Mouse (Mus musculus) ES-E14 (cell line): Measurements from ENCODE around the gene Adamts14. TPM values are rescaled to one million over a fixed set of nuclear protein-coding genes. Genes with fewer than 3 reads are reported as not detected.

Experiments
- DNase-seq: peaks from one replicate; pipeline ENCODE4 v3.0.0-alpha.2; 2013; ENCODE audit warnings: low read depth, low spot score
- H3K27ac ChIP-seq: 2 replicates; pipeline ENCODE4 v1.5.1; 2012; ENCODE audit warnings: low read depth, mild to moderate bottlenecking, low read length, moderate library complexity, mixed read lengths; ENCODE audit not compliant: poor library complexity, insufficient read depth, severe bottlenecking
- H3K36me3 ChIP-seq: 2 replicates; pipeline ENCODE4 v1.6.1; 2012; ENCODE audit warnings: mild to moderate bottlenecking, low read length, moderate library complexity, mixed read lengths; ENCODE audit not compliant: control insufficient read depth, poor library complexity, insufficient read depth, severe bottlenecking
- H3K4me1 ChIP-seq, 2 experiments: fragments of 150-350 bp in 1 of 2; sonication (generic) in 1 of 2; 2 replicates each; pipeline ENCODE4 v1.6.1; 2012; ENCODE audit warnings: low read length in 2 of 2, mild to moderate bottlenecking in 1 of 2, mixed read lengths in 1 of 2; ENCODE audit not compliant: control insufficient read depth in 2 of 2, insufficient read depth in 2 of 2, poor library complexity in 1 of 2
- H3K4me3 ChIP-seq, 2 experiments: fragments of 150-350 bp in 1 of 2; sonication (generic) in 1 of 2; 2 replicates each; pipeline ENCODE4 v1.5.1; 2012; ENCODE audit warnings: low read length in 2 of 2, low read depth in 1 of 2, mild to moderate bottlenecking in 1 of 2, mixed read lengths in 1 of 2; ENCODE audit not compliant: insufficient read depth in 1 of 2, poor library complexity in 1 of 2, severe bottlenecking in 1 of 2
- H3K9ac ChIP-seq: 2 replicates; pipeline ENCODE4 v1.6.1; 2012; ENCODE audit warnings: low read depth, mild to moderate bottlenecking, low read length, mixed read lengths; ENCODE audit not compliant: poor library complexity, insufficient read depth, severe bottlenecking
- H3K9me3 ChIP-seq: fragments of 150-350 bp; sonication (generic); 2 replicates; pipeline ENCODE4 v1.6.1; 2012; ENCODE audit warnings: low read depth, mild to moderate bottlenecking, low read length; ENCODE audit not compliant: control insufficient read depth, insufficient read depth
- CHD2 ChIP-seq: IDR thresholded peaks from 2 replicates; pipeline ENCODE4 v1.6.1; 2014; ENCODE audit warnings: mild to moderate bottlenecking, low read depth, low read length, inconsistent platforms
- HCFC1 ChIP-seq: IDR thresholded peaks from 2 replicates; pipeline ENCODE4 v1.6.1; 2012; ENCODE audit warnings: low read length, inconsistent platforms, borderline replicate concordance; ENCODE audit not compliant: insufficient read depth
- MAFK ChIP-seq: IDR thresholded peaks from 2 replicates; pipeline ENCODE4 v1.6.1; 2014; ENCODE audit warnings: mild to moderate bottlenecking, low read depth, low read length, inconsistent platforms; ENCODE audit not compliant: insufficient read depth
- ZC3H11A ChIP-seq: IDR thresholded peaks from 2 replicates; pipeline ENCODE4 v1.6.1; 2012; ENCODE audit warnings: low read depth, mild to moderate bottlenecking, inconsistent platforms, low read length, borderline replicate concordance
- ZNF384 ChIP-seq: IDR thresholded peaks from 2 replicates; pipeline ENCODE4 v1.6.1; 2012; ENCODE audit warnings: low read depth, low read length, inconsistent platforms
- in situ Hi-C, 2 experiments: fragments of 600-800 bp; cut with MboI; formaldehyde crosslinking; loops; one replicate each; pipeline ENCODE4 v1.15.1; 2025; ENCODE audit warnings: low sequenced_read_pairs in 2 of 2, inconsistent platforms in 1 of 2; ENCODE audit not compliant: unreplicated experiment in 2 of 2
- total RNA-seq: library from RNA; depleted of rRNA; stranded (reverse); fragments of 300-350 nt; gene quantifications from 2 replicates; pipeline ENCODE4 v1.2.3, GENCODE M21; 2012

Adamts14 gene
- total RNA-seq, 1 experiment = 7.4 TPM

- Histone ChIP-seq H3K9me3 (no peaks in the 10 kb centered on the region), H3K27ac (no peak overlapping the region), H3K4me3 (no peak overlapping the region), H3K36me3 (no peaks in the 10 kb centered on the region), H3K4me1 (peaks cover 0 to 2% of the 10 kb centered on the region in 2 experiments; a peak in 3 of 4 replicates), H3K9ac (no peak overlapping the region)
- TF ChIP-seq HCFC1 = no peak
- TF ChIP-seq ZNF384 = no peak
- TF ChIP-seq ZC3H11A = no peak
- no peak for TF ChIP-seq CHD2
- no peak for TF ChIP-seq MAFK
- no peak for DNase-seq
- in situ Hi-C loops = no loop called here
These were observed 18.0 kb downstream of the Adamts14 start for GRCm38 (mm10) chr10:61255190-61255589.

GRCm38 (mm10) chr10:61254761-61255160 lies 18.5 kb downstream of the Adamts14 start:
- no peak for DNase-seq
- TF ChIP-seq HCFC1 = no peak
- TF ChIP-seq ZC3H11A = no peak
- TF ChIP-seq ZNF384 = no peak
- TF ChIP-seq MAFK = no peak
- no peak for TF ChIP-seq CHD2
- in situ Hi-C loops = no loop called here
- peaks cover 1 to 3% of the 10 kb centered on the region in 2 experiments for H3K4me1 ChIP-seq
- H3K9me3 ChIP-seq = no peaks in the 10 kb centered on the region
- no peaks in the 10 kb centered on the region for H3K36me3 ChIP-seq
- no peak overlapping the region for H3K27ac ChIP-seq
- no peak overlapping the region for H3K9ac ChIP-seq
- H3K4me3 ChIP-seq = no peak overlapping the region

- TF ChIP-seq HCFC1 (no peak), ZC3H11A (no peak), CHD2 (no peak), ZNF384 (no peak), MAFK (no peak)
- in situ Hi-C loops = no loop called here
- no peaks in the 10 kb centered on the region for H3K9me3 ChIP-seq
- H3K9ac ChIP-seq = peak overlapping the region; percentile 43; the same call in 1 of the 2 replicates
- DNase-seq = no peak
- peak overlapping the region; percentile 63 for H3K27ac ChIP-seq
- H3K4me1 ChIP-seq = peaks cover 12 to 31% of the 10 kb centered on the region in 2 experiments
- H3K36me3 ChIP-seq = no peaks in the 10 kb centered on the region
- no peak overlapping the region for H3K4me3 ChIP-seq
These were observed 23.3 kb downstream of the Adamts14 start for GRCm38 (mm10) chr10:61249951-61250350.

GRCm38 (mm10) chr10:61248596-61249114 lies 24.6 kb downstream of the Adamts14 start:
- in situ Hi-C loops = no loop called here
- no peak overlapping the region for H3K27ac ChIP-seq
- H3K4me3 ChIP-seq = no peak overlapping the region
- H3K36me3 ChIP-seq = no peaks in the 10 kb centered on the region
- TF ChIP-seq MAFK = no peak
- no peak for TF ChIP-seq HCFC1
- no peak for TF ChIP-seq ZNF384
- no peak for TF ChIP-seq ZC3H11A
- TF ChIP-seq CHD2 = no peak
- no peaks in the 10 kb centered on the region for H3K9me3 ChIP-seq
- 0 out of 2 replicates have a peak overlapping the region, but pooled peaks have one; percentile 0 for H3K9ac ChIP-seq
- no peak for DNase-seq
- peaks cover 14 to 31% of the 10 kb centered on the region in 2 experiments for H3K4me1 ChIP-seq

GRCm38 (mm10) chr10:61246288-61246687 lies 26.9 kb downstream of the Adamts14 start:
- no peak overlapping the region for H3K4me3 ChIP-seq
- H3K36me3 ChIP-seq = peaks cover 2% of the 10 kb centered on the region; the same call in 1 of the 2 replicates
- in situ Hi-C loops = no loop called here
- H3K9ac ChIP-seq = no peak overlapping the region
- no peak overlapping the region for H3K27ac ChIP-seq
- TF ChIP-seq ZNF384 = no peak
- TF ChIP-seq HCFC1 = no peak
- TF ChIP-seq MAFK = no peak
- TF ChIP-seq ZC3H11A = no peak
- no peak for TF ChIP-seq CHD2
- no peak for DNase-seq
- peaks cover 19 to 43% of the 10 kb centered on the region in 2 experiments for H3K4me1 ChIP-seq
- no peaks in the 10 kb centered on the region for H3K9me3 ChIP-seq
